Mouse (Mus musculus) megakaryocyte, embryonic 14.5 days (primary cell): ENCODE measurements around the gene Pigv.

ENCODE experiments used
- FLI1 ChIP-seq: IDR thresholded peaks from 2 replicates; pipeline ENCODE4 v1.6.1; 2012; ENCODE audit warnings: low read length, inconsistent platforms, mixed read lengths
- GATA1 ChIP-seq: IDR thresholded peaks from 3 replicates; pipeline ENCODE4 v1.6.1; 2012; ENCODE audit warnings: mixed read lengths, low read length, inconsistent platforms, borderline replicate concordance

- TF ChIP-seq GATA1 (no peak), FLI1 (no peak)
These were observed 57.0 kb downstream of the Pigv start for GRCm38 (mm10) chr4:133615416-133615815.
